Mouse (Mus musculus) embryonic fibroblast, embryonic 13.5 days (primary cell): ENCODE data around the gene Dhx38. TPM values are rescaled to one million over a fixed set of nuclear protein-coding genes. Genes with fewer than 3 reads are reported as not detected.
A peak's percentile ranks its signal among the peaks of the same experiment; 100 is the strongest.

Experiments used
- H3K27ac ChIP-seq: 2 replicates; pipeline ENCODE4 v1.5.1; 2012; ENCODE audit warnings: low read length, control low read depth, inconsistent platforms; ENCODE audit not compliant: insufficient read depth
- H3K4me1 ChIP-seq: 2 replicates; pipeline ENCODE4 v1.6.1; 2011; ENCODE audit warnings: low read length; ENCODE audit not compliant: control insufficient read depth, insufficient read depth
- H3K4me3 ChIP-seq: 2 replicates; pipeline ENCODE4 v1.5.1; 2011; ENCODE audit warnings: mild to moderate bottlenecking, control low read depth, low read length; ENCODE audit not compliant: insufficient read depth
- CTCF ChIP-seq: IDR thresholded peaks from 2 replicates; pipeline ENCODE4 v1.5.1; 2011; ENCODE audit warnings: mild to moderate bottlenecking, control low read depth, low read length, moderate library complexity, borderline replicate concordance; ENCODE audit not compliant: insufficient read depth
- POLR2A ChIP-seq: IDR thresholded peaks from 2 replicates; pipeline ENCODE4 v1.6.1; 2011; ENCODE audit warnings: low read depth, mild to moderate bottlenecking, control low read depth, low read length, moderate library complexity
- polyA plus RNA-seq: library from polyadenylated mRNA; stranded (reverse); fragments of >200 nt; gene quantifications from 2 replicates; pipeline ENCODE4 v1.2.4, GENCODE M21; 2011; ENCODE audit warnings: low read depth; ENCODE audit not compliant: missing spikeins, insufficient read length

Gene Dhx38
- polyA plus RNA-seq, 1 experiment: 23.3 TPM

DNA sequence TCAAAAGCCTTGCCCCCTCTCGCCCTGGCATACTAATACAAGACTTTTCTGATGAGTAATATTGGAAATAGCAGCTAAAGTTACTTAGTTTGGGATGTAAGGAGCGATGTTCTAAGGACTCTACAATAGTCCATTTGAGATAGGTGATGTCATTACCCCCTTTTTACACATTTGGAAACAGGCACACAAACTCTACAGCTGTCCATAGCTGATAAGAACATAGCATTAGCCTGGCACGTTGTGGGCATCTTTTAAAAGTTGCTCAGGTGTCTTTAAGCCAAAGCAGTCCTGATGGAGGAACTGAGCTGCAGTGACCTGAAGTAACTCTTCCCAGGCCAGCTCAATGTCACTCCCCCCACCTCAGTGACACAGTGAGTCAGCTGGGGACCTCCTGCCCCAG is 25.7 kb upstream of the Dhx38 start:
- no peaks in the 10 kb centered on the region for H3K4me1 ChIP-seq
- no peak for TF ChIP-seq POLR2A
- no peak for TF ChIP-seq CTCF

DNA sequence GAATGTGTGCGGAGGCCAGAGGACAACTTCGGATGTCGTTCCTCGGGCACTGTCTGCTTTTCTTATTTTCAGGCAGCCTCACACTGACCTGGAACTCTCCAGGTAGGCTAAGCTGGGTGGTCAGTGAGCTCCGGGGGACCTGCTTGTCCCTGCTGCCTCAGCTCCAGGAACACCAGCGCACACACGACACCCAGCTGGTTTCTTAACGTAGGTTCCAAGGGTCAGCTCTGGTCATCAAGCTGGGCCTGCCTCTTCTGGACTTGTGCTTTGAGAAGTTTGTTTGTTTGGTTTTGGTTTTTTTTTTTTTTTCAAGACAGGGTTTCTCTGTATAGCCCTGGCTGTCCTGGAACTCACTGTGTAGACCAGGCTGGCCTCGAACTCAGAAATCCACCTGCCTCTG is 25.2 kb upstream of the Dhx38 start:
- no peak for TF ChIP-seq CTCF
- no peak for TF ChIP-seq POLR2A
- no peak overlapping the region for H3K4me3 ChIP-seq
- H3K27ac ChIP-seq: no peak overlapping the region
- no peaks in the 10 kb centered on the region for H3K4me1 ChIP-seq

More for the DNA sequence above, 25.7 kb upstream of the Dhx38 start:
- H3K4me3 ChIP-seq: no peak overlapping the region
- no peak overlapping the region for H3K27ac ChIP-seq

DNA sequence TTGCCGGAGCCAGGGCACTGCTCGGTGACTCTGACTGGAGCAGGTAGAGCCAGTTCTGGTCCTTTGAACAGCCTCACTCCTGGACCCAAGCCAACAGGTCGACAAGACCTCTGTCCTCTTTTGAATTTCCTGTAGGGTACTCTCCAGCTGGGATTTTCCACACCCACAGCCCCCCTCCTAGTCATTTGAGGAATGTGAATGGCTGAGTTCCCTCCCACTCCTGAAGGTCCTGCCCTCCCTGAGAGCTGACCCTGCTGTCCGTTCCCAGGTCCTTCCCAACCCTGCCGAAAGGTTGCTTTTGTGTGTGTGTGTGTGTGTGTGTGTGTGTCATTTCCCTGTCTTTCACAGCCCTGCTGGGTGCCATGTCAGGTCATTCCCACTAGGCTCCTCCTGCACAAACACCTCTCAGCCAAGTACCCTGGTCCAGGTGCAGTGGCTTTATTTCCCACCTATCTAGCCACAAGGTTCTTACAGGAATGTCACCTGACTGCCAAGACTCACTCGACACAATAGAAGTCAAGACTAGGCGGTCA is 21.4 kb upstream of the Dhx38 start:
- Histone ChIP-seq H3K4me3 (no peak overlapping the region), H3K4me1 (no peaks in the 10 kb centered on the region), H3K27ac (no peak overlapping the region)
- TF ChIP-seq POLR2A (no peak), CTCF (no peak)

DNA sequence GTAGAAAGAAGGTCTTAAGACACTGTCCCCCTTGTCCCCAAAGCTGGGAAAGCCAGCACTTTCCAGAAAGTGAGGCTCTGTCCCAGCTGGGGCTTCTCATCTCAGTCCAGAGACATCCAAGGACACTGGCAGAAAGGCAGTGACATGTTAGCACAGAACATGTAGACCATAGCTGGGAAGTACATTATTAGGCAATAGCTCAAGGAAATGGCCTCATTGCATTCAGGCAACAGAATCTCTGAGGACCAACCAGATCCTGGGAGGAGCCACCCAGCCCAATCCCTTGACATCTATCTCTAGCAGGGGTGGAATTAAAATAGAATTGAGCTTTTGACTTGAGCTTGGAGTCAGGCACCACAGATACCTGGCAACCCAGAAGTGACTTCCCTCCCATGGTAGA is 20.0 kb upstream of the Dhx38 start:
- no peak for TF ChIP-seq POLR2A
- TF ChIP-seq CTCF: no peak
- no peak overlapping the region for H3K4me3 ChIP-seq
- no peak overlapping the region for H3K27ac ChIP-seq
- no peaks in the 10 kb centered on the region for H3K4me1 ChIP-seq

DNA sequence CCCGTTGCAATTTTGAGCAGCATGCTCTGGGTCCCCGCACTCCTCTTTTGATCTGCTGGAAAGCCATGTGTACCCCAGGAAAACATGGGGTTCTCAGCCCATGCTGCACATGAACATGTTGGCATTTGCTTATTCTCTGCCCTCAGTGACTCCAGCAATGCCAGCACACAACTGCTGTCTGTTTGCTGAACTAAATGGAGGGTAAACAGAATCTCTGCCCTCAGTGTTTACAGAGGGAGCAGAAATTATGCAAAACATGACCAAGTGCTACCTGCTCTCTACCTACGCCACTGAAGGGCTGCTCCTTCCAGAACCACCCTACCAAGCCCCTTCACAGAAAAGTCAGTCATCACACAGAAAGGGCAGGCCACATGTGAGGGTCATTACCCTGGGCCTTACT is 19.2 kb upstream of the Dhx38 start:
- H3K4me3 ChIP-seq: no peak overlapping the region
- TF ChIP-seq CTCF: no peak
- TF ChIP-seq POLR2A: no peak
- no peak overlapping the region for H3K27ac ChIP-seq
- no peaks in the 10 kb centered on the region for H3K4me1 ChIP-seq

DNA sequence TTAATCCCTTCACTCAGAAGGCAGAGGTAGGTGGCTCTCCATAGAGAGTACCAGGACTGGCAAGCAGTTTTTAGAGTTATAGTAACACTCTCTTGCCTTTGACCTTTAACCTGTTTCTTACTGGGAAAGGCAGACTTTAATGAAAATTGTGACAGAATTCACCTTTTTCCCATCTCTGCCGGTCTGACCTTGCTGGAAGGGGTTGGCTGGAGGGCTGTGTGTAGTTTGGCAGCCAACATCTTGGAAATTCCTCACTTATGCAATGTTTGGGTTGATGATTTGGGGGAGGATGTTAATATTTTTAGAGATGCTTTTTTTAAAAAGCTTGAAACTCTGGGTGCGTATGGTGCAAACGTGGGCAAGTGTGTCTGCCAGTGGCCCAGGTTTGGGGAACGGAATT is 18.6 kb upstream of the Dhx38 start:
- no peak for TF ChIP-seq CTCF
- no peak overlapping the region for H3K27ac ChIP-seq
- H3K4me3 ChIP-seq: no peak overlapping the region
- no peaks in the 10 kb centered on the region for H3K4me1 ChIP-seq

DNA sequence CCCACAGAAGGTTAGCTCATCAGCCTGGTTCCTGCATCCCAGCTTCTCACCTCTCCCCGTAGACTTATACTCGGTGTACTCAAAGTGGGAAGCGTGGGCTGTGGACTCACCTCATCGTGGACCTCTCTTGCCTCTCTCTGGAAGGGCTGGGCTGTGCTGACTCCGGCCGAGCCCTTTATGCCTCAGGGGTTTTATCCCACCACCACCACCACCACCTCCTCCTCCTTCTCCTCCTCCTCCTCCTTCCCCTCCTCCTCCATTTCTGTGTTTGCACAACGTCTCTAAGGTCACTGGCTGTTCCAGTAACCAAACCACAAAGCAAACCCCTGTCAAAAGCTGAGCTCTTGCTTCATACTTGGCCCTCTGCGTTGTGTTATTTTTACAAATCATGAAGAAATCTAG is 13.2 kb upstream of the Dhx38 start, which contains the start of gene Hp:
Gene Hp, minus strand, starts transcription at position 273 of the 402 bp plus-strand sequence.
- no peak for TF ChIP-seq POLR2A
- TF ChIP-seq CTCF: no peak
- H3K4me3 ChIP-seq: no peak within 1 kb of the TSS
- no peak within 1 kb of the TSS for H3K27ac ChIP-seq
- no peaks in the 10 kb centered on the region for H3K4me1 ChIP-seq

DNA sequence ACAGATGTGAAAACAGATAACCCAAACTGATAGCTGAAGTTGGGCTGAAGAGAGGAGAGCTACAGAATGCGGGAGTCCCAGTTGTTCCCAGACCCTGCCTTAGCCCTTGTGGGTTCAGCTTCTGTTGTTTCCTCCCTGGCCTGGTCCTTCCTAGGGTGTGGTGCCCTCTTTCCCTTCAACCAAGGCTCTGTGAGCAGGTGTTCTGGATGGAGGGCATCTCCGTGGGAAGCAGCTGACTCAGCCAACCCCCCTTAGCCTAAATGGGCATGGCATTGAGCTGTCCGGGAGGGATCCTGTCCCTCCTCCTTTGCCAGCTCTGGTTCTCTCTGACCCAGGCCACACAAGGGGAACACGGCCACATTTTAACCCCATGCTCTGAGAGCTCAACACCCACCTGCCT is 10.7 kb upstream of the Dhx38 start:
- TF ChIP-seq CTCF (no peak), POLR2A (no peak)
- H3K27ac ChIP-seq: no peak overlapping the region
- H3K4me3 ChIP-seq: no peak overlapping the region
- H3K4me1 ChIP-seq: no peaks in the 10 kb centered on the region

GRCm38 (mm10) chr8:109571139-109571538 is 5.5 kb upstream of the Dhx38 start:
- TF ChIP-seq POLR2A: no peak
- no peak for TF ChIP-seq CTCF
- Histone ChIP-seq H3K4me1 (no peaks in the 10 kb centered on the region), H3K27ac (no peak overlapping the region), H3K4me3 (no peak overlapping the region)

GRCm38 (mm10) chr8:109564766-109565165 is 895 bp downstream of the Dhx38 start:
- H3K4me1 ChIP-seq: peaks cover 3% of the 10 kb centered on the region; the same call in 1 of the 2 replicates
- H3K27ac ChIP-seq: peak overlapping the region; percentile 81
- TF ChIP-seq CTCF: no peak
- TF ChIP-seq POLR2A: no peak
- H3K4me3 ChIP-seq: peak overlapping the region; percentile 91

- Histone ChIP-seq H3K4me1 (peaks cover 3% of the 10 kb centered on the region; the same call in 1 of the 2 replicates), H3K4me3 (no peak overlapping the region), H3K27ac (no peak overlapping the region)
- no peak for TF ChIP-seq CTCF
- TF ChIP-seq POLR2A: no peak
Measured at GRCm38 (mm10) chr8:109563881-109564280, 1.8 kb downstream of the Dhx38 start.

GRCm38 (mm10) chr8:109551663-109552062 is 14.0 kb downstream of the Dhx38 start:
- TF ChIP-seq POLR2A (no peak), CTCF (peak; percentile 52; the same call in 1 of the 2 replicates)
- Histone ChIP-seq H3K27ac (no peak overlapping the region), H3K4me3 (no peak overlapping the region), H3K4me1 (no peaks in the 10 kb centered on the region)
